Mouse (Mus musculus) limb, embryonic 14.5 days (tissue): ENCODE data around the gene Pim3. TPM values are rescaled to one million over a fixed set of nuclear protein-coding genes. Genes with fewer than 3 reads are reported as not detected.

Experiments
- ATAC-seq: fragments of 200-750 bp; cut with Nextera tagmentation; 2 replicates; pipeline ENCODE4 v1.8.0; 2017; ENCODE audit warnings: low read depth, moderate number of reproducible peaks, moderate TSS enrichment; ENCODE audit not compliant: low FRiP score
- DNase-seq: peaks from one replicate; pipeline ENCODE4 v3.0.0-alpha.2; 2015; ENCODE audit warnings: low spot score
- H3K27ac ChIP-seq: fragments of 300-500 bp; sonication (generic); replicated peaks from 2 replicates; pipeline ENCODE4 v1.5.1; 2014; ENCODE audit warnings: low read depth, mild to moderate bottlenecking, low read length, moderate library complexity, mixed read lengths
- H3K27me3 ChIP-seq: fragments of 300-500 bp; sonication (generic); 2 replicates; pipeline ENCODE4 v1.6.1; 2014; ENCODE audit warnings: low read length, mixed read lengths; ENCODE audit not compliant: control insufficient read depth, insufficient read depth
- H3K36me3 ChIP-seq: fragments of 300-500 bp; sonication (generic); 2 replicates; pipeline ENCODE4 v1.6.1; 2014; ENCODE audit warnings: mild to moderate bottlenecking, low read length, moderate library complexity, mixed read lengths; ENCODE audit not compliant: control insufficient read depth, insufficient read depth
- H3K4me1 ChIP-seq: fragments of 300-500 bp; sonication (generic); 2 replicates; pipeline ENCODE4 v1.6.1; 2014; ENCODE audit warnings: antibody characterized with exemption, low read length, mixed read lengths; ENCODE audit not compliant: control insufficient read depth, insufficient read depth
- H3K4me2 ChIP-seq: fragments of 300-500 bp; sonication (generic); replicated peaks from 2 replicates; pipeline ENCODE4 v1.6.1; 2014; ENCODE audit warnings: low read depth, mild to moderate bottlenecking, low read length, moderate library complexity; ENCODE audit not compliant: severe bottlenecking
- H3K4me3 ChIP-seq: fragments of 300-500 bp; sonication (generic); replicated peaks from 2 replicates; pipeline ENCODE4 v1.5.1; 2014; ENCODE audit warnings: low read length
- H3K9ac ChIP-seq: fragments of 300-500 bp; sonication (generic); 2 replicates; pipeline ENCODE4 v1.6.1; 2014; ENCODE audit warnings: mild to moderate bottlenecking, low read depth, low read length, moderate library complexity; ENCODE audit not compliant: severe bottlenecking
- H3K9me3 ChIP-seq: fragments of 300-500 bp; sonication (generic); 2 replicates; pipeline ENCODE4 v1.6.1; 2016; ENCODE audit warnings: low read length; ENCODE audit not compliant: control insufficient read depth
- POLR2A ChIP-seq: fragments of 200-500 bp; IDR thresholded peaks from 2 replicates; pipeline ENCODE4 v1.8.0; 2012; ENCODE audit warnings: inconsistent platforms, mild to moderate bottlenecking, moderate library complexity, borderline replicate concordance; ENCODE audit not compliant: insufficient read depth, insufficient read length; ENCODE audit errors: extremely low read depth
- WGBS: fragments of 180-500 bp; shearing (Covaris S2); extraction: QIAGEN DNeasy Blood & Tissue Kit; methylation state at CpG from one replicate; pipeline ENCODE4 v1.1.7; 2014; 5-methylcytosine and 5-hydroxymethylcytosine counted together
- polyA plus RNA-seq, 2 experiments: library from polyadenylated mRNA; depleted of rRNA in 1 of 2; stranded (reverse) in 1 of 2; unstranded in 1 of 2; fragments of >200 nt; fragmentation: Nextera tagmentation in 1 of 2; extraction: Ambion mirVana in 1 of 2; gene quantifications; 2 replicates each; pipeline versions ENCODE4 v1.2.1 to v1.2.3; 2012 to 2014

Pim3 gene
- polyA plus RNA-seq, 2 experiments = 15.2 to 38.1 TPM

DNA sequence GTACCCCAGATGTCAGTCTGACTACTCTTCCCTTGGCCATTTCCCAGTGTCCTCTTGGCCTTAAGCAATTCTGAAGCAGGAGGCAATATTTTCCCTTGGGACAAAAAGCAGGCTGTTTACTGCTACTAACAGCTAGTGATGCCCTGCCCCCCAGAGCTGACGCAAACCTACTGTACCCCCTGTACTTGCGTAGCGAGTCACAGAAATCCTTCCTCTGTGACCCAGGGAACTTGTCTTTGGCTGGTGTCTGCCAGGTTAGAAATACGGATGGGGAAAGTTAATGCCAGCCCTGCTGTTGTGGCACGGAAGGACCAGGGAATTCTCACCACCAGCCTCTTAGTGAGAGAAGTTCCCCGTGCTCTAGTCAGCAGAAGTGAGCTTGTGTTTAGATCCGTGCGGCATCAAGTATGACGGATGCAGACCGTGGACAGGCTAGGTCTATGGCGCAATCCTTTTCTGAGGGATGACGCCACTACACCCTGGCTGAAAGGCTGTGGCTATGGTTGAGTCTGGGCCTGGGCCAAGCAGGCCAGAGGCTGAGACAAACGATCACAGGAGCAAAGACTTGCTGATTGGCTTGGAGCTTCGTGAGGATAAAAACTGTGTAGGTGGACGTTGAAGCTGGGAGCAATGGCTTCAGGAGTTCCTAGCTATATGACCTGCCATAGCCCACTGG lies 40.4 kb downstream of the Pim3 start:
- no peak overlapping the region for H3K27ac ChIP-seq
- H3K4me1 ChIP-seq = no peaks in the 10 kb centered on the region
- H3K36me3 ChIP-seq = no peaks in the 10 kb centered on the region
- DNase-seq (no peak), ATAC-seq (no peak)
- no peak overlapping the region for H3K4me2 ChIP-seq
- H3K9me3 ChIP-seq = no peaks in the 10 kb centered on the region
- no peak overlapping the region for H3K9ac ChIP-seq
- no peak overlapping the region for H3K4me3 ChIP-seq
- H3K27me3 ChIP-seq = no peaks in the 10 kb centered on the region
- 86% methylated on average over 15 of the region's 15 CpGs for WGBS
- no peak for TF ChIP-seq POLR2A

DNA sequence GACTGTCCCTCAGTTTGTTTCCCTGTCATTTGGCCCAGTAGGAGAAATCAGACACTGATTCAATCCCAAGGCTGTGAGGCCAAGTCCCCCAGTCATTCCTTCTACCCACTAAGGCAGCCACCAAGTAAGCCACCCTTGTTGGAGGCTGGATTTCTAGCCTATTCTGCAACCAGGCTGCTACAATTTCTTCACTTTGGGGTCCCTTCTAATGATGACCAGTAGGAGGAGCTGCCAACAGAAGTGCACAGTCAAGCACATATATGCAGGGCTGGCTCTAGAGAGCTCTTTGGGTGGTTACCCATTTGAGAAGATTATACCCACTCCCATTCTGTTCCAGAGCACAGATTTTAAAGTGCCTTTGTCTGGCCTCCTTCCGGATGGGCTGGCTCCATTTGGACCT lies 41.1 kb downstream of the Pim3 start:
- H3K4me1 ChIP-seq = no peaks in the 10 kb centered on the region
- H3K9me3 ChIP-seq = no peaks in the 10 kb centered on the region
- no peak for TF ChIP-seq POLR2A
- DNase-seq = no peak
- no peak overlapping the region for H3K4me2 ChIP-seq
- no peak for ATAC-seq
- 90% methylated on average over 1 of the region's 1 CpGs for WGBS
- H3K27ac ChIP-seq = no peak overlapping the region
- H3K4me3 ChIP-seq = no peak overlapping the region
- no peak overlapping the region for H3K9ac ChIP-seq
- no peaks in the 10 kb centered on the region for H3K36me3 ChIP-seq
- H3K27me3 ChIP-seq = no peaks in the 10 kb centered on the region

DNA sequence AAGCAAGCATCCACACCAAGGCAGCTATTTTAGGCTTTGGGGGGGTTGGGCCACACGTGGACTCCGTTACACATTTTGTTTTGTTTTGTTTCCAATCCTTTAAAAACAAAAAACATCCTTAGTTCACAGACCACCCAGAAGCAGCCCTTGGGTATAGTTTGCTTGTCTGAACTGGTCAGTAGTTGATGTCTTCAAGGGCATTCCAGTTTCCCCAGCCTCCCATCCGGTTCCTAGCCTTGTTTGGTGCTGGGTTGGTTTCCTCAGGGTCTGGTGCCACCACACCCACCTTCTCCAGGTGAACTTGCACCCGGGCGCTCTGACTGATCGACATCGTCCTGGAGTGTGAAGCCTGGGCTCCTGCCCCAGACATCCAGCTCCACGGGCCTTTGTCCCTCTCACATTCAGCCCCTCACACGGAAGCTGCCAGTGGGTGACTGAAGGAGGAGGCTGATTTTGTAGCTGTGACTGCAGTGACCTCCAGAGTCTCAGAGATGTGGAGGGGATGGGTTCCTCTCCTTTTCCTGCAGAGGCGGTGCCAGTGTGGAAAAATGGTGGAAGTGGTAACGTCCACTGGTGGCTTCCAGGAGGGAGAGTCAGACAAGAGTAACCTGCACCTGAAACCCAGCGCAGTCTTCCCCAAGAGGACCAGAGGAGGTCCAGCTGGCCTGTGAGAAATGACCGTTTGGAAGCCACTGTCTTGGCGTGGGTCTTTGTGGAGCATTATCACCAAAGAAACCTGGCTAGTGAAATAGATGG lies 42.2 kb downstream of the Pim3 start:
- Histone ChIP-seq H3K9me3 (no peaks in the 10 kb centered on the region), H3K4me3 (no peak overlapping the region), H3K9ac (no peak overlapping the region), H3K27me3 (no peaks in the 10 kb centered on the region), H3K4me2 (no peak overlapping the region), H3K4me1 (no peaks in the 10 kb centered on the region), H3K27ac (no peak overlapping the region), H3K36me3 (no peaks in the 10 kb centered on the region)
- TF ChIP-seq POLR2A = no peak
- ATAC-seq (no peak), DNase-seq (no peak)
- WGBS = 76% methylated on average over 14 of the region's 14 CpGs

DNA sequence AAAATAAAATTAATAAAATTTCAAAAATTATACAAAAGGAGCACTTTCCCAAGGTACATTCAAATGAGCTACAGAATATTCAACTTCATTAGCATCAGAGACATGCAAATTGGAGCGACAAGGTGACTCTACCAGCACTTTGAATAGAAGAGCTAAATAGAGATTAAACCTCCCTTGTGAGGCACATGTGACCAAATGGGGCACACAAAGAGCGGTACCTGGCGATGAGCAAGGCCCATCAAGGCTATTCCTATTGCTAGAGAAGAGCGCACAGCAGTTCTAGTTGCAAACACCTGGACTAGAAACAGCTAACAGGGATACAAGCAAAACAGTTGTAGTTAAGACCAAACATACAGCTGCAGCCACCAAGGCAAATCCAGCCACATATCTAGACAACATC lies 44.4 kb downstream of the Pim3 start:
- Histone ChIP-seq H3K27me3 (no peaks in the 10 kb centered on the region), H3K27ac (no peak overlapping the region), H3K9me3 (no peaks in the 10 kb centered on the region), H3K4me1 (no peaks in the 10 kb centered on the region), H3K36me3 (no peaks in the 10 kb centered on the region), H3K9ac (no peak overlapping the region), H3K4me2 (no peak overlapping the region), H3K4me3 (no peak overlapping the region)
- DNase-seq (no peak), ATAC-seq (no peak)
- TF ChIP-seq POLR2A = no peak
- WGBS = 73% methylated on average over 4 of the region's 4 CpGs

DNA sequence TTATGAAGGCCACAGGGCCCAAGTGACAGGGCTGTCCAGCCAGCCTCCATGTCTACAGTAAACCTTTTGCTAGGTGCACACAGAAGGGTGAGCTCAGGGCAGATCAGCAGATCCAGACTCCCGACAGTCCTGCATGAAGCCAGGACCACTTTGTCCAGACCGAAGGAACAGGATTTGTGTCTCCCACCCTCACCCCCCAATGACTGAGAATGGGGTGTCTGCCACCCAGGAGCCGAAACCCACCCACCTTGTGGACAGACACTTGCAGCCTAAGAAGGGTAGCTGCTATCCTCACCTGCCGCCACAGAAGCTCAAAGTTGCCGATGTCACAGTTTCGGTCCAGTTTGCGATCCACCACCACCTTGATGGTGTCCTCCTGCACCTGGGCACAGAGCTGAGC lies 53.1 kb downstream of the Pim3 start:
- H3K4me2 ChIP-seq = no peak overlapping the region
- no peaks in the 10 kb centered on the region for H3K36me3 ChIP-seq
- H3K9ac ChIP-seq = no peak overlapping the region
- H3K9me3 ChIP-seq = no peaks in the 10 kb centered on the region
- no peak for DNase-seq
- no peaks in the 10 kb centered on the region for H3K27me3 ChIP-seq
- 95% methylated on average over 7 of the region's 7 CpGs for WGBS
- H3K27ac ChIP-seq = no peak overlapping the region
- H3K4me1 ChIP-seq = no peaks in the 10 kb centered on the region
- TF ChIP-seq POLR2A = no peak
- no peak overlapping the region for H3K4me3 ChIP-seq
- no peak for ATAC-seq

Other genes starting within 250 kb of the Pim3 start
- gene Brd1, start 128.0 kb upstream of the Pim3 start, polyA plus RNA-seq (2012; rRNA removed) = 26.4 and 28.2 TPM in 2 replicates
- 24.9 and 29.9 TPM in 2 replicates for gene Brd1, start 128.0 kb upstream of the Pim3 start, polyA plus RNA-seq (2014; fragmentation: Nextera tagmentation; extraction: Ambion mirVana)
- 12.2 and 12.4 TPM in 2 replicates for gene Zbed4, start 110.5 kb upstream of the Pim3 start, polyA plus RNA-seq (2012; rRNA removed)
- gene Zbed4, start 110.5 kb upstream of the Pim3 start, polyA plus RNA-seq (2014; fragmentation: Nextera tagmentation; extraction: Ambion mirVana) = 14.9 and 17.3 TPM in 2 replicates
- 17.9 and 21.7 TPM in 2 replicates for gene Alg12, start 42.9 kb upstream of the Pim3 start, polyA plus RNA-seq (2012; rRNA removed)
- 12.1 and 12.2 TPM in 2 replicates for gene Alg12, start 42.9 kb upstream of the Pim3 start, polyA plus RNA-seq (2014; fragmentation: Nextera tagmentation; extraction: Ambion mirVana)
- gene Creld2, start 42.5 kb upstream of the Pim3 start, polyA plus RNA-seq (2012; rRNA removed) = 59.3 and 79.1 TPM in 2 replicates
- gene Creld2, start 42.5 kb upstream of the Pim3 start, polyA plus RNA-seq (2014; fragmentation: Nextera tagmentation; extraction: Ambion mirVana) = 74.9 and 85.9 TPM in 2 replicates
- 0.08 TPM in 1 of 2 replicates, not detected in the other for gene Ttll8, start 92.2 kb downstream of the Pim3 start, polyA plus RNA-seq (2012; rRNA removed)
- gene Ttll8, start 92.2 kb downstream of the Pim3 start, polyA plus RNA-seq (2014; fragmentation: Nextera tagmentation; extraction: Ambion mirVana) = not detected in 2 replicates
- gene Mlc1, start 116.8 kb downstream of the Pim3 start, polyA plus RNA-seq (2012; rRNA removed) = 0.31 and 0.36 TPM in 2 replicates
- gene Mlc1, start 116.8 kb downstream of the Pim3 start, polyA plus RNA-seq (2014; fragmentation: Nextera tagmentation; extraction: Ambion mirVana) = 0.12 and 0.21 TPM in 2 replicates
- 0.04 and 0.10 TPM in 2 replicates for gene Mov10l1, start 120.7 kb downstream of the Pim3 start, polyA plus RNA-seq (2012; rRNA removed)
- gene Mov10l1, start 120.7 kb downstream of the Pim3 start, polyA plus RNA-seq (2014; fragmentation: Nextera tagmentation; extraction: Ambion mirVana) = 0.11 and 0.19 TPM in 2 replicates
- 1.9 and 2.0 TPM in 2 replicates for gene Panx2, start 197.5 kb downstream of the Pim3 start, polyA plus RNA-seq (2012; rRNA removed)
- gene Panx2, start 197.5 kb downstream of the Pim3 start, polyA plus RNA-seq (2014; fragmentation: Nextera tagmentation; extraction: Ambion mirVana) = 0.29 and 0.48 TPM in 2 replicates
- gene Trabd, start 212.9 kb downstream of the Pim3 start, polyA plus RNA-seq (2012; rRNA removed) = 43.5 and 51.0 TPM in 2 replicates
- 47.8 and 51.0 TPM in 2 replicates for gene Trabd, start 212.9 kb downstream of the Pim3 start, polyA plus RNA-seq (2014; fragmentation: Nextera tagmentation; extraction: Ambion mirVana)
- gene Selenoo, start 226.9 kb downstream of the Pim3 start, polyA plus RNA-seq (2012; rRNA removed) = 32.7 and 40.7 TPM in 2 replicates
- gene Selenoo, start 226.9 kb downstream of the Pim3 start, polyA plus RNA-seq (2014; fragmentation: Nextera tagmentation; extraction: Ambion mirVana) = 20.6 and 22.9 TPM in 2 replicates